In the genomic region with DNA sequence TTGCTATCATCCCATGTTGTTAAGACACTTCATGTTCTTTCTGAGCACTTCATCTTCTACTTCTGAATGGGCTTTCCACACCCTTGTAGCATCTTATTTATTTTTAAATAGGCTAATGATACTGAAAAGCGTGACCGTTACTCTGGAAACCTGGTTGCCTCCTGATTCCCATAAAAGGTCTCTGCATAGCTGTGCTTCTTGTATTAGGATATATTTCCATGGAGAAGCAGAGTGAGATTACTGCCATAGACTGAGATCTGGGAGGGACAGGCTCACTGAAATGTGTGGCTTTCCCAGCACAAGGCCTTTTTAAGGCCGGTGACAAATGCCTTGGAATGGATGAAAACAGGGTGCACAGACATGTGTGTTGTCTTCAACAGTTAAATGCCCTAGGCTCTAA, we compare ENCODE assay signal across 21 mouse cellular contexts.
A peak's percentile ranks its signal among the peaks of the same experiment; 100 is the strongest.
DNase-seq lines count a peak whose midpoint lies in the region; ATAC-seq and TF ChIP-seq lines count a peak whose summit lies in the region.
"Had no signal": no experiment of that assay in that cellular context is flagged by ENCODE, and none has a peak within 500 bp of the region (broad histone marks: within the 10 kb centered on the region; RNA-seq: fewer than 3 reads in every experiment).

No protein-coding gene starts in this region.

- no peak for TF ChIP-seq EP300 in liver, postnatal 0 days (IDR thresholded peaks at IDR 0.05; ENCODE audit: low read depth)

- DNase-seq in brain, embryonic 14.5 days (ENCODE audit: low read depth) = peak; percentile 51
- peak; percentile 8 for DNase-seq in embryo, embryonic 11 days
- DNase-seq in midbrain, postnatal 0 days (ENCODE audit: low spot score) = peak; percentile 28
- no peak for DNase-seq in liver, postnatal 0 days
- DNase-seq: adrenal gland, adult 2 months; adrenal gland, postnatal 25 days; cerebellum, adult 2 months; cerebellum, postnatal 10 days; gastrocnemius, adult 2 months; gastrocnemius, postnatal 25 days; heart, adult 11 months; heart, postnatal 36 days had no signal

- ATAC-seq in hindbrain, embryonic 12.5 days (ENCODE audit: low FRiP score) = peak; percentile 46; the same call in 1 of the 2 replicates
- no peak for ATAC-seq in hindbrain, embryonic 16.5 days
- ATAC-seq in midbrain, postnatal 0 days (ENCODE audit: low FRiP score) = no peak
- ATAC-seq in liver, postnatal 0 days = no peak
- ATAC-seq: activated CD4-positive, CD25-positive, alpha-beta regulatory T cell, adult 4 months; forebrain, embryonic 13.5 days; Patski had no signal

- no peaks in the 10 kb centered on the region for H3K36me3 ChIP-seq in hindbrain, embryonic 12.5 days
- no peaks in the 10 kb centered on the region for H3K36me3 ChIP-seq in hindbrain, embryonic 16.5 days (ENCODE audit: control insufficient read depth, insufficient read depth, low read length)
- H3K36me3 ChIP-seq in midbrain, postnatal 0 days (ENCODE audit: insufficient read depth, low read length) = no peaks in the 10 kb centered on the region
- H3K36me3 ChIP-seq in liver, postnatal 0 days (replicated peaks; ENCODE audit: insufficient read depth, low read length) = no peaks in the 10 kb centered on the region
- H3K36me3 ChIP-seq: embryonic facial prominence, embryonic 10.5 days; heart, embryonic 13.5 days; hindbrain, embryonic 15.5 days had no signal

- H3K9ac ChIP-seq in hindbrain, embryonic 12.5 days = no peak overlapping the region
- no peak overlapping the region for H3K9ac ChIP-seq in hindbrain, embryonic 16.5 days (ENCODE audit: low read depth, low read length)
- no peak overlapping the region for H3K9ac ChIP-seq in midbrain, postnatal 0 days (replicated peaks; ENCODE audit: low read length, poor library complexity, severe bottlenecking)
- no peak overlapping the region for H3K9ac ChIP-seq in liver, postnatal 0 days (replicated peaks)
- H3K9ac ChIP-seq: forebrain, embryonic 13.5 days; heart, embryonic 13.5 days; hindbrain, embryonic 15.5 days had no signal

- no peak for TF ChIP-seq CTCF in brain, embryonic 14.5 days (IDR thresholded peaks at IDR 0.05; ENCODE audit: borderline replicate concordance, extremely low read depth, insufficient read depth, insufficient read length)
- no peak for TF ChIP-seq CTCF in midbrain, postnatal 0 days (IDR thresholded peaks at IDR 0.05)
- TF ChIP-seq CTCF in liver, postnatal 0 days (IDR thresholded peaks at IDR 0.05; ENCODE audit: low read depth) = no peak

- no peak for TF ChIP-seq POLR2A in brain, embryonic 14.5 days (IDR thresholded peaks at IDR 0.05; ENCODE audit: borderline replicate concordance, extremely low read depth, insufficient read depth, insufficient read length, poor library complexity, severe bottlenecking)

- no peaks in the 10 kb centered on the region for H3K27me3 ChIP-seq in hindbrain, embryonic 12.5 days
- no peaks in the 10 kb centered on the region for H3K27me3 ChIP-seq in hindbrain, embryonic 16.5 days (replicated peaks; ENCODE audit: control insufficient read depth, insufficient read depth, low read length)
- no peaks in the 10 kb centered on the region for H3K27me3 ChIP-seq in midbrain, postnatal 0 days (ENCODE audit: insufficient read depth, low read length)
- H3K27me3 ChIP-seq in liver, postnatal 0 days (ENCODE audit: insufficient read depth, low read length) = no peaks in the 10 kb centered on the region
- H3K27me3 ChIP-seq: CH12.LX; forebrain, embryonic 13.5 days; heart, embryonic 13.5 days; hindbrain, embryonic 15.5 days; Patski had no signal

- no peak overlapping the region for H3K27ac ChIP-seq in hindbrain, embryonic 12.5 days
- H3K27ac ChIP-seq in hindbrain, embryonic 16.5 days (ENCODE audit: low read depth, low read length) = no peak overlapping the region
- no peak overlapping the region for H3K27ac ChIP-seq in midbrain, postnatal 0 days (ENCODE audit: low read depth, low read length)
- H3K27ac ChIP-seq in liver, postnatal 0 days (ENCODE audit: low read depth) = no peak overlapping the region
- H3K27ac ChIP-seq: embryonic facial prominence, embryonic 10.5 days; forebrain, embryonic 13.5 days; gastrocnemius, adult 2 months; heart, embryonic 13.5 days; hindbrain, embryonic 15.5 days had no signal

- no peaks in the 10 kb centered on the region for H3K4me1 ChIP-seq in hindbrain, embryonic 12.5 days
- no peaks in the 10 kb centered on the region for H3K4me1 ChIP-seq in hindbrain, embryonic 16.5 days (ENCODE audit: control insufficient read depth, insufficient read depth, low read depth, low read length)
- H3K4me1 ChIP-seq in midbrain, postnatal 0 days (ENCODE audit: insufficient read depth, low read length) = no peaks in the 10 kb centered on the region
- H3K4me1 ChIP-seq in liver, postnatal 0 days (ENCODE audit: insufficient read depth) = no peaks in the 10 kb centered on the region
- H3K4me1 ChIP-seq: heart, embryonic 13.5 days; hindbrain, embryonic 15.5 days had no signal

- no peaks in the 10 kb centered on the region for H3K9me3 ChIP-seq in hindbrain, embryonic 12.5 days (replicated peaks)
- no peaks in the 10 kb centered on the region for H3K9me3 ChIP-seq in hindbrain, embryonic 16.5 days (ENCODE audit: control insufficient read depth, low read length)
- H3K9me3 ChIP-seq in midbrain, postnatal 0 days (ENCODE audit: low read length) = no peaks in the 10 kb centered on the region
- H3K9me3 ChIP-seq in liver, postnatal 0 days (ENCODE audit: low read length) = no peaks in the 10 kb centered on the region
- H3K9me3 ChIP-seq: embryonic facial prominence, embryonic 10.5 days; forebrain, embryonic 13.5 days; heart, embryonic 13.5 days; hindbrain, embryonic 15.5 days had no signal

- H3K4me3 ChIP-seq in hindbrain, embryonic 12.5 days = no peak overlapping the region
- no peak overlapping the region for H3K4me3 ChIP-seq in hindbrain, embryonic 16.5 days (ENCODE audit: low read length)
- no peak overlapping the region for H3K4me3 ChIP-seq in midbrain, postnatal 0 days (ENCODE audit: low read depth, low read length)
- no peak overlapping the region for H3K4me3 ChIP-seq in liver, postnatal 0 days (ENCODE audit: low read depth, low read length)
- H3K4me3 ChIP-seq: embryonic facial prominence, embryonic 10.5 days; forebrain, embryonic 13.5 days; gastrocnemius, adult 2 months; heart, embryonic 13.5 days; hindbrain, embryonic 15.5 days had no signal

- H3K4me2 ChIP-seq in hindbrain, embryonic 12.5 days (replicated peaks) = no peak overlapping the region
- no peak overlapping the region for H3K4me2 ChIP-seq in hindbrain, embryonic 16.5 days (ENCODE audit: low read length)
- no peak overlapping the region for H3K4me2 ChIP-seq in midbrain, postnatal 0 days (ENCODE audit: low read depth, low read length, poor library complexity, severe bottlenecking)
- H3K4me2 ChIP-seq in liver, postnatal 0 days (ENCODE audit: low read depth, low read length) = no peak overlapping the region
- H3K4me2 ChIP-seq: forebrain, embryonic 13.5 days; heart, embryonic 13.5 days; hindbrain, embryonic 15.5 days had no signal

- WGBS in hindbrain, embryonic 12.5 days = 70% methylated on average over 3 of the region's 3 CpGs
- 50% methylated on average over 3 of the region's 3 CpGs for WGBS in hindbrain, embryonic 16.5 days
- WGBS in midbrain, postnatal 0 days = 35% methylated on average over 3 of the region's 3 CpGs
- 88% methylated on average over 3 of the region's 3 CpGs for WGBS in liver, postnatal 0 days (ENCODE audit: insufficient replicate concordance)
